Mouse (Mus musculus) urinary bladder, postnatal 4 days (tissue): Measurements from ENCODE around the gene Cap1.

Experiments
- DNase-seq, 2 experiments: peaks; one replicate each; pipeline ENCODE4 v3.0.0; 2021 to 2022; ENCODE audit warnings: low spot score in 2 of 2

The Cap1 gene

GRCm38 (mm10) chr4:122885768-122886578, at the start of gene Cap1:
Gene Cap1 (minus strand): TSS chr4:122886056.
- DNase-seq = peak; percentile 98

DNA sequence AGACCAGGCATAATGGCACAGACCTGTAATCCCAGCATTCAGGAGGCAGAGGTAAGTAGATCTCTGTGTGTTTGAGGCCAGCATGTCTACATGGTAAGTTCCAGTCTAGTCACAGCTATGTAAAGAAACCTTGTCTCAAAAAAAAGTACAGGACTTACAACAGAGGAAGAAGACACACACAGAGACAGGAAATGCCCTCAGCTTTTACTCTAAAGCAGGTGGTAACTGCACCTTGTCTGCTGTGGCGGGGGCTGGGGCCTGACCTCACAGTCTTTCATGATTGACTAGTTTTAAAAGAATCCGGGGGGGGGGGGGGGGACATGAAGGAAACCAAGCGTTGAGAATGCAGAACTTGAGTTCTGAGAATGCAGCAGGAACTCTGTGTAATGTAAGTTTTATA, 48.0 kb upstream of the Cap1 start:
- no peak for DNase-seq

DNA sequence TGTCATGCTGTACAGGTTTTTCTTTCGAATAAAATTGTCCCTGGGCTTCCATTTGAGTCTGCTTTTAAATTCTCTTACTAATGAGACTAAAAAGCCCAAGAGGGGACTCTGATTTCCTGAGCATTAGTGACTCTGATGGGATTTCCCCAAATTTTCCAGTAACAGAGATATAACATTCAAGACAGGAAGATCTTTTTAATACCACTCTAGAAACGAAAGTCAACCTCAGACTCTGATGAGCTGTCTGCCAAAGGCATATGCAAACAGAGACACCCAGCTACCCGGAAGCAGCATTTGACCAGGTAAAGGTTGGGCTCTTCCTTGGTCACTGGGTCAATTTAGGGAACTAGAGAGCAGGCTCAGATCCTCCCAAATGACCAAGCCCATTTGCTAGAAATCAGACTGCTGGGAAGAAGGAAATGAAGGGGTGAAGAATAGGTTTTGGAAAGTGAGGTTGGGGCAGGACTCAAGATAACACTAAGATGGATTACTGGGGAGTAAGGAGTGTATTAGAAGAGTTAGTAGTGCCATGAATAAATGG, 47.3 kb upstream of the Cap1 start:
- DNase-seq = no peak

GRCm38 (mm10) chr4:122932239-122932978, 46.6 kb upstream of the Cap1 start:
- DNase-seq = no peak

DNA sequence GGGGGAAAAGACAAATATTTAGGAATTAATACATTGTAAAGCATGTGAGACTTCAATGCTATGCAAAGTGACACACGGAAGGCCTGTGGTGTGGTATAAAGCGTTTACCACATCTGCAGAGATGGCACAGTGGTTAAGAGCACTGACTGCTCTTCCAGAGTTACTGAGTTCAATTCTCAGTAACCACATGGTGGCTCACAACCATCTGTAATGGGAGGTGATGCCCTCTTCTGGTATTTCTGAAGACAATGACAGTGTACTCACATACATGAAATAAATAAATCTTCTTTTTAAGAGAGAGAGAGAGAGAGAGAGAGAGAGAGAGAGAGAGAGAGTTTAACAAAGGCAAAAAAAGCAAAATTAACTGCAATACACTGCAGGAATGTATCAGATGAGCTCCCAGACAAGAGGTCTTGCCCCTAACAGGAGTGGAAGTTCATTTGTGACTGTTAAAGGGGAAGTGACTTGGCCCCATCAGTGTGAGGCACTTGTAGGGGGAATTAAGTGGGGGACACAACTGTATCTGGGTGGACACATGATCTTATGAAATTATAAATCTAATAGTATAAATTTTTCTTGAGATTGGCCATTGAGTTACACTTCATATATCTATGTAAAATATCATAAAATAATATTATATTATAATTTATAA, 45.2 kb upstream of the Cap1 start:
- no peak for DNase-seq

DNA sequence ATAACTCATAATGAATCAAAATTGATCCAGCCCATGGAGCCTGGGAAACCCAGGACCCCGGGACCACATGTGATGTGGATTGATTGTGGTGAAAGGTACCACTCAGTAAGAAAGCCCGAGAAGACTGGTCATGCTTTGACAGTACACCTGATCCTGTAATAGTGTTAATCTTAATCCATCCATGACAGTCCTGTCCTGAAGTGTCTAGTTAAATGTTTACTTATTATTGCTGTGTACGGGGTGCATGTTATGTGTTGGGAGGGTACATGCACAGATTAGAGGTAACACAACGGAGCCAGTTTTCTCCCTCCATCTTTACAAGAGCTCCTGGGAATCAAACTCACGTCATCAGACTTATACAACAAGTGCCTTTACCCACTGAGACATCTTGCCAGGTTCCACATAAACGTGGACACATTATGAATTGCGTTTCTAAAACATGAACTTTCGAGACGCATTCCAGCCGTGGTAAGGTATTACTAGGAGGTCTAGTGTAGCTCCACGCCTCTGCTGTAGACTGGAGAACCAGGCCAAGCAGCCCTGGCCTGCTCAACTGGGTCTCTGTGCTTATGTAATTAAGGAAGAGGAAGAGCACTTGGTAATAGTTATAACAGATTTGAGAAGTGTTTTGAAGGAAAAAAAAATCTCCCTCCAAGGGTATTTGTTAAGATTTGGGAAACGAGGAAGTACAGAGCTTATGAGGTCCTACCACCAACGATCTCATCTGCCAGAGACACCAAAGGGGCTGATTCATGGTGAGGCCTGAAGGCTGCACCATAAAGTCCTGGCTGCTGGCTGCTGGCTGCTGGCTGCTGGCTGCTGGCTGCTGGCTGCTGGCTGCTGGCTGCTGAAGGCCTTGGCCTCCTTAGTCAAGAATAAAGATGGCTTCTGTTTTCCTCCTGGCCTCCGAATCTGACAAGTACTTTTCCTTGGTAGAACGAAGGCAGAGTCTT, 37.8 kb upstream of the Cap1 start:
- no peak for DNase-seq

- DNase-seq = no peak
These were observed 37.0 kb upstream of the Cap1 start for GRCm38 (mm10) chr4:122922841-122923240.

DNA sequence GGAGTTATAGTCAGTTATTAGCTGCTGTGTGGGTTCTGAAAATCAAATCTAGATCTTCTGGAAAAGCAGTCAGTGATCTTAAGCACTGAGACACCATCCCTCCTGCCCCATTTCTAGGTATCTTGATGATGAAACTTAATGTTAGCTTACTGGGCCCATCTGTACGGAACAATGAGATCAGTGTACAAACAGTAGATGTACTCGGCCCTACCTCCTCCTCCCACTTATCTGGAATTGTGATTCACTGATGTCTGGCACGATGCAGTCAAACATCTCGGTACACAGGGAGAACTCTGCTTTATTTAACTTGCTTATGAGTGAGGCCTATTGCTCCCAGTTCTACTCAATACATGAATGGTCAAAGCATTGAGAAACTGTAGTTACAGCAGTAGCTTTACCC, 30.1 kb upstream of the Cap1 start:
- no peak for DNase-seq

DNA sequence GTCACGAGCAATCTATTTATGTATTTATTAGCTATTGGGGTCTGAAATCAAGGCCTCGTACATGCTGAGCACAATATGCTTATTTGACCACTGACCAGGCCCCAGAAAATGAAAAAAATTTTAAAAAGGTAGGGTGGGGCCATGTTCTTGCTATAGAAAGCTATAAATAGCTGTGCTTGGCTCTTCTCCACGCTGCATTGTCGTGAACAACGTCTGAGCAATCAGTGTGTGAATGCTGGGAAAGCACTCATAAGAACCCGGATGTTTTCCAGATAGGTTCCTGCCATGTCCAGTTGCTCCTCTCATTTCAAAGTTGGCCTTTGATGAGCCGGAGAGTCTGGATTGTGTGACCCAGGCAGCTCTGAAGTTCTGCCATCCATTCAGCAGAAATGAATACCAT, 28.3 kb upstream of the Cap1 start:
- no peak for DNase-seq

GRCm38 (mm10) chr4:122912613-122913012, 26.8 kb upstream of the Cap1 start:
- no peak for DNase-seq

GRCm38 (mm10) chr4:122910577-122910976, 24.7 kb upstream of the Cap1 start:
- no peak for DNase-seq

GRCm38 (mm10) chr4:122909572-122910189, 23.8 kb upstream of the Cap1 start:
- DNase-seq = no peak

DNA sequence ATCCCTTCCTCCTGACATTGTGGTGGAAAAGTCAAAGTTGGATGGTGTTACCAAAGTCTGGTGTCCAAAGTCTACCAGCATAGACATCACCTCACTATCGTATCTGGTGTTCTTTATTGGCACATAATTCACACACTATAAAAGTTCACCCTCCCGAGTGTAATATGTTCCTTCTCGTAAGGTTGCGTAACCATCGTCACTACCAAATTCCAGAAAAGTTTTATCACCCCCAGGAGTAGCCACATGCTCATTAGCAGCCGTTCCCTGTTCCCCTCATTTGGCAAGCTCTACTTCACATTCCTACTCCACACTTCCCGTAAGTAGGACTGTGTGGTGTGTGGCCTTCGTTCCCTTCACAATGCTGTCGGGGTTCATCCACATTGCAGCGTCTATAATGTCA, 19.5 kb upstream of the Cap1 start:
- no peak for DNase-seq

DNA sequence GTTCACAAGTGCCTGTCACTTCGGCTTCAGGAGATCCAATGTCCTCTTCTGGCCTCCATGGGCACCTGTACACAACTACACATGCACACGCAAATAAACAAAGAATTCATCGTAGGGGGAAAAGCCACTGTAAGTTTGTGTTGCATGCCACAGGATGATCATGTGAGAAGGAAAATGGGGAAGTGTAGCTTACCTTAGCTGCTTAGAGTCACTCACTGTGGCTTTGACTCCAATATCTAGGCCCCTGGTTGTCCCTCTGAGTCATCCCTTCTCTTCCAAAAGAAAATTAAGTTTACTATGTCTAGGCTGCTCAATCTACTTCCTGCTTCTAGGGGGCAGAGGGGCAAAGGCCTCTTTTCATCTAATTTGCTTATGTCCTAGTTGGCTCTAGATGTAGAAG, 17.9 kb upstream of the Cap1 start:
- no peak for DNase-seq

GRCm38 (mm10) chr4:122902156-122902555, 16.3 kb upstream of the Cap1 start:
- no peak for DNase-seq

GRCm38 (mm10) chr4:122898313-122898712, 12.5 kb upstream of the Cap1 start:
- peak in 1 of 2 experiments; percentile 64 for DNase-seq

DNA sequence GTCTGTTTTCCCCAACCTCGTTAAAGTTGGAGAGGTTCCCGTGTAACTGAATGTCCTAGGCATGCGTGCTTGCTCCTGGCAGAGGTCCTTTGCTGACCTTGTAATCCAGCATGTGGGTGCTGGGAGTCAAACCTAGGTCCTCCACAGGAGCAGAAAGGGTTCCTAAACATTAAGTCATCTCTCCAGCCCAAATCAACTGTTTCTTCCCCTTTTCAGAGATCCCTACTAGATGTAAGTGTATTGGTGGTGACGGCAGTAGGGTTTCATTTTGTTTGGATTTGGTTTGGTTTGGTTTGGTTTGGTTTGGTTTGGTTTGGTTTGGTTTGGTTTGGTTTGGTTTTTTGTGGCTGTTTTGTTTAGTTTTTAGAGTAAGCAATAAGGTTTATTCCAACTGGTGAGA, 11.9 kb upstream of the Cap1 start:
- no peak for DNase-seq

- DNase-seq = no peak
These were observed 6.3 kb upstream of the Cap1 start for GRCm38 (mm10) chr4:122892157-122892556.

DNA sequence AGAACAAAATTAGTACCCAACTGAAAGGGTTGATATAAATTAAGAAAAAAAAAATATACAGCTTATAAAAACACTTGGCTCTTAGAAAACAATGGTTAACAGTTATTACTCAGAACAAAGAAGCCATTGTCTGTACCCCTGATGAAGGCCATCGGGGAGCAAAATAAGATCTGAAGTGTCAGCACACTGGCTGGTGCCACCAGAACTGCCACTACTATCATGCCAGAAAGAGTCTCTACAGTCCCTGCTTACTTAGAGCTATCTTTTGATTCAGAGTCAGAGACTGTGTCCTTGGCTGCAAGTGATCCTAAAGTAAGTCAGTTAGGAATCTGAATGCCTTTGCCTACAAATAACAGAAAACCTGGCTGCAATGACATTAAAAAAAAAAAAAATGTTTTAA, 5.7 kb upstream of the Cap1 start:
- DNase-seq = no peak

GRCm38 (mm10) chr4:122890881-122891481, 5.1 kb upstream of the Cap1 start:
- peak; percentile 70 to 80 for DNase-seq
